Mouse (Mus musculus): ENCODE results near the gene Ugt1a9. TPM values are rescaled to one million over a fixed set of nuclear protein-coding genes. Genes with fewer than 3 reads are reported as not detected.

Ugt1a9 gene
- polyA plus RNA-seq, 2 experiments = 0.21 to 0.34 TPM

DNA sequence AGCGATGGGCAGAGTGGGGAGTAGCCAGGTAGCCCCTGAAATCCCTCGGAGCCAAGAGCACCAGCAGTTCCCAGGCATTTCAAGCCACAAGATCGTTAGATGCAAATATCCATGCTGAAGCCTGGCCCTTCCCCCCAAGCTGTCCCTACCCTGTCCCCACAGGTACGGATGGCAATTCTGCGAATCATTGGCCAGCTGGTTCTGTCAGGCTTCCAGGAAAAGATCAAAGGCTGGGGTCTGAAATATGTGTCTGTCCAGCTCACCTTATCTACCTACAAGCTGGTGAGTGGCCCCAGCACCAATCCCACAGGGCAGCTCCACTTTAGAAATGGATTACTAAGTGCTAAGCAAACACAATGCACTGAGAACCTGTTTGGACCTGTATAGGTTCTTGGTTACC, 166.7 kb downstream of the Ugt1a9 start:
- no peak overlapping the region for H3K27ac ChIP-seq
- TF ChIP-seq EP300 (IDR thresholded peaks at IDR 0.05; ENCODE audit: low read depth) (no peak), CTCF (IDR thresholded peaks at IDR 0.05; ENCODE audit: low read depth) (no peak)
- no peak overlapping the region for H3K4me3 ChIP-seq (ENCODE audit: insufficient read depth in 1 of 2, low read depth in 2 of 2, low read length in 2 of 2)
- H3K9ac ChIP-seq (replicated peaks) = no peak overlapping the region
- DNase-seq (ENCODE audit: low read depth in 3 of 3, low spot score in 3 of 3) = no peak
- no peaks in the 10 kb centered on the region for H3K27me3 ChIP-seq (ENCODE audit: control insufficient read depth, insufficient read depth, low read length)
- no peak for ATAC-seq (ENCODE audit: insufficient read depth)
- peaks cover 39% of the 10 kb centered on the region for H3K9me3 ChIP-seq (ENCODE audit: control insufficient read depth, low read length)
- 49% methylated on average over 5 of the region's 5 CpGs for WGBS (ENCODE audit: insufficient replicate concordance)
- H3K4me1 ChIP-seq (replicated peaks; ENCODE audit: control insufficient read depth in 2 of 2, insufficient read depth in 2 of 2, low read length in 1 of 2) = no peaks in the 10 kb centered on the region
- H3K36me3 ChIP-seq (replicated peaks; ENCODE audit: control insufficient read depth, insufficient read depth, low read depth) = no peaks in the 10 kb centered on the region
- no peak overlapping the region for H3K4me2 ChIP-seq (ENCODE audit: low read depth)

DNA sequence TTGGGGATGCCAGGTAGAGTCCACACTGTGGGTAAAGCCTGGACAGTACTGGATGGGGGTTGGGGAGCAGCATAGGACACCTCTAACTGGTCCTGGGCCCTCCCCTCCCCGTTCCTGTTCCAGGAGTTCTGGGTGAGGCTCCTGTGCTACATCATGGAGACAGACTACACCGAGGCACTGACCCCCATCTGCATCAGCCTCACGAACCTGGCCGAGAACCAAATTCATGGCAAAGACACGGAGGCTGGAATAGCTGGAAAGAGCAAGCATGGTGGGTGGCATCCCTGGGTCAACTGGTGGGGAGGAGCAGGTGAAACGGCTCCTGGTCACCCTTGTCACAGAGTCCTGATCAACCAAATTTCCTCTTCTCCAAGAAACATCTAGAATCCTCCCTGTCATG, 168.2 kb downstream of the Ugt1a9 start:
- H3K4me3 ChIP-seq (ENCODE audit: insufficient read depth in 1 of 2, low read depth in 2 of 2, low read length in 2 of 2) = no peak overlapping the region
- H3K9me3 ChIP-seq (ENCODE audit: control insufficient read depth, low read length) = peaks cover 46% of the 10 kb centered on the region
- no peak overlapping the region for H3K27ac ChIP-seq
- H3K27me3 ChIP-seq (ENCODE audit: control insufficient read depth, insufficient read depth, low read length) = no peaks in the 10 kb centered on the region
- no peak for TF ChIP-seq EP300 (IDR thresholded peaks at IDR 0.05; ENCODE audit: low read depth)
- no peak for TF ChIP-seq CTCF (IDR thresholded peaks at IDR 0.05; ENCODE audit: low read depth)
- DNase-seq (ENCODE audit: low read depth in 3 of 3, low spot score in 3 of 3) (no peak), ATAC-seq (ENCODE audit: insufficient read depth) (no peak)
- WGBS (ENCODE audit: insufficient replicate concordance) = 53% methylated on average over 6 of the region's 6 CpGs
- H3K4me2 ChIP-seq (ENCODE audit: low read depth) = no peak overlapping the region
- H3K4me1 ChIP-seq (replicated peaks; ENCODE audit: control insufficient read depth in 2 of 2, insufficient read depth in 2 of 2, low read length in 1 of 2) = no peaks in the 10 kb centered on the region
- no peaks in the 10 kb centered on the region for H3K36me3 ChIP-seq (replicated peaks; ENCODE audit: control insufficient read depth, insufficient read depth, low read depth)
- H3K9ac ChIP-seq (replicated peaks) = no peak overlapping the region

DNA sequence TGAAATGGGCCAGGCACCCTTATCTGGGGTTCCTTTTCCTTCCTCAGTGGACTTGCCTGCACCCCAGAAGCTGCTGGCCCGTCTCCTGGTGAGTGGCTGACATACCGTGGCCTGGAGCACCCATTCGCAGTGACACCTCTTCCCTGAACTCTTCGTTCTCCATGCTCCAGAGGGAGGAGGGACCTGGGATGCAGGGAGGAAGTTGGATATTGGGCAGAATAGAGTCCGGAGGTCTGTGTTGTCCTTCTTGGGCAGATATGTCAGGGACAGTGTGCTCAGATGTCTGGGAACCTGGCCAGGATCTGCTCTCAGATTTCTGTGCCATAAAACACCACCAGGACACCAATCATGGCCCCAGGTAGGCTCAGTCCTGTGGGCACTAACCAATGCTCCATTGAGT, 169.5 kb downstream of the Ugt1a9 start:
- Histone ChIP-seq H3K4me1 (replicated peaks; ENCODE audit: control insufficient read depth in 2 of 2, insufficient read depth in 2 of 2, low read length in 1 of 2) (no peaks in the 10 kb centered on the region), H3K27ac (no peak overlapping the region), H3K4me3 (ENCODE audit: insufficient read depth in 1 of 2, low read depth in 2 of 2, low read length in 2 of 2) (no peak overlapping the region), H3K9me3 (ENCODE audit: control insufficient read depth, low read length) (peaks cover 40% of the 10 kb centered on the region), H3K9ac (replicated peaks) (no peak overlapping the region), H3K4me2 (ENCODE audit: low read depth) (no peak overlapping the region), H3K36me3 (replicated peaks; ENCODE audit: control insufficient read depth, insufficient read depth, low read depth) (no peaks in the 10 kb centered on the region), H3K27me3 (ENCODE audit: control insufficient read depth, insufficient read depth, low read length) (no peaks in the 10 kb centered on the region)
- no peak for DNase-seq (ENCODE audit: low read depth in 3 of 3, low spot score in 3 of 3)
- no peak for TF ChIP-seq EP300 (IDR thresholded peaks at IDR 0.05; ENCODE audit: low read depth)
- TF ChIP-seq CTCF (IDR thresholded peaks at IDR 0.05; ENCODE audit: low read depth) = no peak
- 58% methylated on average over 5 of the region's 5 CpGs for WGBS (ENCODE audit: insufficient replicate concordance)
- no peak for ATAC-seq (ENCODE audit: insufficient read depth)

DNA sequence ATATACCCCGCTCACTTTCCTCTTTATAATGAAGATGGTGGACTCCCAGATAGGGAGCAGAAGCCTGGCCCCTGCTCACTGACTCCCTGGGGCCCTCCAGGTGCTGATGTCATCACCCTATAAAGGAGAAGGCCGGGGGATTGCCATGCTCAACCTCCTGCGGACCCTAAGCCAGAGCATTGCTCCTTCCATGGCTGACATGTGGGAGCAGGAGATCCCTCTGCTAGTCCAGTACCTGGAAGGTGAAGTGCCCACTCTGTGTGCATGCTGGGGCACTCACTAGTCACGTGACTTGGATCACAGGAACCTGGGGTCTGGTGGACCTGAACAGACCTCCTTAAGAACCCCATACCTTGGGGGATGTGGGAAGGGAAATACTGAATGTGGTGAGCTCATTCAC, 170.0 kb downstream of the Ugt1a9 start:
- ATAC-seq (ENCODE audit: insufficient read depth) = no peak

DNA sequence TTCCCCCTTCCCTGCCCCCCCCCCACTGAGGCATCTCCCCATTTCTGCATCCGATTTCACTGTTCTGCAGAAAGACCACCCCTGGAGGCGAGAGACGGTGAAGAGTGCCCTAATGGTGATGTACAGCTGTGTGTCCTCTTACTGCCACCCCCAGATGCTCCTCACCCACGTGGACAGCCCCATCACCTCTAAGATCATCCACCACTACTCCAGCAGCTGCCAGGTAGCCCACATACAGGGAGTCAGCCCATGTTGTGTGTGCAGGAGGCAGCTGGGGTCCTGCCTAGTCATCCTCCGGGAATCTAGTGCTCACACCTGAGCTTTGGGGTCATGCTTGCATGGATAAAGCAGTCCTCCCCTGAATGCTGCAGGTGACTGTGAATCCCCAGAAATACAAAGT, 173.3 kb downstream of the Ugt1a9 start:
- WGBS (ENCODE audit: insufficient replicate concordance) = 45% methylated on average over 5 of the region's 5 CpGs
- H3K27me3 ChIP-seq (ENCODE audit: control insufficient read depth, insufficient read depth, low read length) = no peaks in the 10 kb centered on the region
- no peak overlapping the region for H3K4me3 ChIP-seq (ENCODE audit: insufficient read depth in 1 of 2, low read depth in 2 of 2, low read length in 2 of 2)
- H3K27ac ChIP-seq = no peak overlapping the region
- no peaks in the 10 kb centered on the region for H3K36me3 ChIP-seq (replicated peaks; ENCODE audit: control insufficient read depth, insufficient read depth, low read depth)
- no peak overlapping the region for H3K4me2 ChIP-seq (ENCODE audit: low read depth)
- DNase-seq (ENCODE audit: low read depth in 3 of 3, low spot score in 3 of 3) (no peak), ATAC-seq (ENCODE audit: insufficient read depth) (no peak)
- peaks cover 24% of the 10 kb centered on the region for H3K9me3 ChIP-seq (ENCODE audit: control insufficient read depth, low read length)
- no peak overlapping the region for H3K9ac ChIP-seq (replicated peaks)
- no peak for TF ChIP-seq CTCF (IDR thresholded peaks at IDR 0.05; ENCODE audit: low read depth)
- TF ChIP-seq EP300 (IDR thresholded peaks at IDR 0.05; ENCODE audit: low read depth) = no peak
- H3K4me1 ChIP-seq (replicated peaks; ENCODE audit: control insufficient read depth in 2 of 2, insufficient read depth in 2 of 2, low read length in 1 of 2) = no peaks in the 10 kb centered on the region

More for the DNA sequence above, 170.0 kb downstream of the Ugt1a9 start:
- DNase-seq (ENCODE audit: low read depth in 3 of 3, low spot score in 3 of 3) = no peak
- TF ChIP-seq CTCF (IDR thresholded peaks at IDR 0.05; ENCODE audit: low read depth) (no peak), EP300 (IDR thresholded peaks at IDR 0.05; ENCODE audit: low read depth) (no peak)
- Histone ChIP-seq H3K9me3 (ENCODE audit: control insufficient read depth, low read length) (peaks cover 35% of the 10 kb centered on the region), H3K4me3 (ENCODE audit: insufficient read depth in 1 of 2, low read depth in 2 of 2, low read length in 2 of 2) (no peak overlapping the region), H3K4me1 (replicated peaks; ENCODE audit: control insufficient read depth in 2 of 2, insufficient read depth in 2 of 2, low read length in 1 of 2) (no peaks in the 10 kb centered on the region), H3K27ac (no peak overlapping the region), H3K27me3 (ENCODE audit: control insufficient read depth, insufficient read depth, low read length) (no peaks in the 10 kb centered on the region), H3K4me2 (ENCODE audit: low read depth) (no peak overlapping the region), H3K36me3 (replicated peaks; ENCODE audit: control insufficient read depth, insufficient read depth, low read depth) (no peaks in the 10 kb centered on the region), H3K9ac (replicated peaks) (no peak overlapping the region)
- 45% methylated on average over 4 of the region's 4 CpGs for WGBS (ENCODE audit: insufficient replicate concordance)

Measured in liver, embryonic 14.5 days (tissue).